Mouse (Mus musculus) kidney, postnatal 36 days (tissue): Measurements from ENCODE around the gene Chadl.
A peak's percentile ranks its signal among the peaks of the same experiment; 100 is the strongest.
"Not testable (repeated sequence)": the region's sequence is repeated elsewhere in the genome, so short reads cannot be mapped to it uniquely, and the experiment has no call there.

Source experiments
- DNase-seq, 2 experiments: peaks; one replicate each; pipeline ENCODE4 v3.0.0; 2021 to 2022; ENCODE audit warnings: mixed read lengths in 2 of 2

The Chadl gene

DNA sequence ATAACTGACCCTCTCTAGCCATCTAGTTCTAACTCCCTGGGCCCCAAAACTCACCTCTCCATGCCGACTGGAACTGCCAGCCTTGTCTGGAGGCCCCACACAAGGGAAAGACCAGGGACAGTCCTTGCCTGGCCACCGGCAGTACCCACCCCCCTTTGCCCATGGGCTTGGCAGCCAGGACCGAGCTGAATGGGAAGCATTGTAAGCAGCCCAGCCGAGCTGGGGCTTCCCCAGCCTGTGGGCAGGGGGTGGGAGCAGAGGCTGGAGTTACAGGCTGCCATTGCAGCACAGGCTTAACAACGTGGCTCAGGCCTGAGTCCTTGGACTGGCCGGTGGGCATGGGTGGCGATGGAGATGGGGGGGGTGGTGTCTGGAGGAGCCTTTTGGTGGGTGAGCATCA is at the start of gene Chadl:
Gene Chadl, minus strand, starts transcription at position 113 of the 400 bp plus-strand sequence.
- no peak for DNase-seq

DNA sequence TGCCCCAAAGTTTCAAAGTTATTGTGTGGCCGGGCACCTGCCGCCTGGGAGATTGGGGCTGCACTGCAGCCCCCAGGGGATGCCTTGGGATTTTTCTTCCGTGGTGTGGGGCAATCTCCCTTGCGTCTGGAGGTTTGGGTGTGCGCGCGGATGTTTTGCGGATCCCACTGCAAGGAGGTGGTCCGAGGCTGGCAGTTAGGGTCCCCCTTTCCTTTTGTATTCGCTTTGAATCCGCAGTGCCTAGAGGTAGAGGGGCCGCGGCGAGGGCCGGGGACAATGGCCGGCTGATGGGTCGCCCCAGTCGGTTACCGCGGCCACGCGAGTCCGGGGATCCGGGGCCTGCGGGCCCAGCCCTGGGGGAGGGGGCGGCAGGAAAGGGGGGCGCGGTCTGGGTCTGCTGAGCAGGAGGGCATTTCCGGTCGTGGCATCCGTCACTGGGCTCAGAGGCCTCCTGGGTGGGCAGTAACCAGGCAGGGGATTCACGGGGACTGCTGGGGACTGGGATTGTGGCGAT is 48.6 kb upstream of the Chadl start:
- peak; percentile 39 to 75 for DNase-seq

GRCm38 (mm10) chr15:81744992-81745600 is 48.0 kb upstream of the Chadl start, which contains the start of the genes Zc3h7b and Rangap1:
Zc3h7b (plus strand) TSS chr15:81745057.
Rangap1 (minus strand) TSS chr15:81745530.
- DNase-seq = peak; percentile 80 to 85

- not testable (repeated sequence) for DNase-seq
Observed at GRCm38 (mm10) chr15:81742368-81742767, 45.3 kb upstream of the Chadl start.

DNA sequence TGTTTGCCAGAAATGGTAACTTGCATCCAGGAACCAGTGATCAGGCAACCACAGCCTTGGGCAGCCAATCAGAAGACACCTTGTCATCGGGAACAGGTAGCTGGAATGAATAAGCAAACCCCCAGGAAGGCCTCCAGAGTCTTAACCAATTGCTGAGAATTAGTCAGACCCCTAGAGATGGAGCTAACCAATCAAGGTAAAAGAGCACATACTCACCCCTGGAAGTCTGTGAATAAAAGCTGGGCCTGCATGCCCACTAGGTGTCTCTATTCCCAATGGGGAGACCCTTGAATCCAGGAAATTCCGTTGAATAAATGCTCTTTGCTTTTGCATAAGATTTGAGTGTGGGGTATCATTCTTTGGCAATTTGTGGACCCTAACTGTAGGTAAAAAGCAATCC is 42.8 kb upstream of the Chadl start:
- peak; percentile 31 to 50 for DNase-seq

DNA sequence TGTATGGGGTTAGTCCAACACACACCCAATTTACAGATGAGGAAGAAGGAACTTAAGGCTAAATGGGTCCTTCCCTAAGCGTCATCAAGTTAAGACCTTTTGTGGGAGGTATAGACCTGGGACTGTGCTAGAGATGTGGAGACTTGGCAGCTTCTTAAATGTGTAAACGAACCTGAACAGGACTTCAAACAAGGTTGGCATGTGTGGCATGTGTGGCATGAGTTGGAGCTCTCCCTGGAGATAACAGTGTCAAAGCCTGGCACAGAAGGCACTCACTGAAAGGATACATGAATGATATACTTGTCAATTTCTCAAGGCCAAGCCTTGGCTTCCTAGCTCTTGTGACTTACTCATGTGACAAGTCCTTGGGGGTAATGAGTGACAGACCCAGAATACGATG is 42.2 kb upstream of the Chadl start:
- no peak for DNase-seq

- DNase-seq = no peak
Observed at GRCm38 (mm10) chr15:81735075-81735474, 38.0 kb upstream of the Chadl start.

- peak; percentile 97 to 99 for DNase-seq
Observed at GRCm38 (mm10) chr15:81729792-81730635, 32.9 kb upstream of the Chadl start.

- DNase-seq = peak; percentile 18 to 54
Observed at GRCm38 (mm10) chr15:81729241-81729791, 32.2 kb upstream of the Chadl start.

DNA sequence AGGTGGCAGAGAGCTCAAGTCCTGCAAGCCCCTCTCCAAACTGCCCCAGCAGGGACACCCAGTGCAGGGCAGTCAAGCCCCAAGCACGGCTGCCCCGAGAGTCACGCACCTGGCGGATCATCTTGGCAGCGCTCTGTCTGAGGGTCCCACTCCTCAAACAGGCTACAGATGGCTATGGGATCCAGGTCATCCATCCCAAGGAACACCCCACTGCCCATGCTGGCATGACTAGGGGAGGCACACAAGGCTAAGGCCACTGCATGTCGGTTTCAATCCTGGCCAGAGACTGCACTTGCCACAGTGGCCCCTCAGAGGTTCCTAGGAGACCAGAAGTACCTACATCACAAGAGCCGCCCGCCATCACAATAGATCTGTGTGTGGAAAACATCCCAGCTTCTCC is 28.9 kb upstream of the Chadl start:
- DNase-seq = no peak

- DNase-seq = no peak
Observed at GRCm38 (mm10) chr15:81723653-81724052, 26.6 kb upstream of the Chadl start.

- no peak for DNase-seq
Observed at GRCm38 (mm10) chr15:81722361-81722760, 25.3 kb upstream of the Chadl start.

GRCm38 (mm10) chr15:81719139-81719531 is 22.0 kb upstream of the Chadl start:
- no peak for DNase-seq

GRCm38 (mm10) chr15:81718336-81719138 is 21.4 kb upstream of the Chadl start:
- DNase-seq = no peak

DNA sequence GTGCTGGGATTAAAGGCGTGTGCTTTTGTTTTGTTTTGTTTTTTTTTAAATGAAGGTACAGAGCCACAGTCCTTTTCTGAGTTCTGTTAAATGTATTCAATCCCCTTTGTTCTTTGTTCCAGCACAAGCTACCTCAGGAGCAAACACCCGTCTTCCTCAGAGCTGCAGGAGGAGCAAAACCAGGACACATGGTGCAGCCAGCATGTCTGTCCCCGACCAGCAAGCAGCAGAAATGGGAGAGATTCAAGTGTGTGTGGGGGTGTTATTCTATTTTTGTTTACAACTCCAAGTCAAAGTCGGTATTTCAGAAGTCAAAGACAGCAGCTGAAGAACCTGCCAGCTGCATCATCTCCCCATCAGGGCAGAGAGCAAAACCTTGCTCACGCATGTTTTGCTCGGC is 16.7 kb upstream of the Chadl start:
- DNase-seq = no peak

DNA sequence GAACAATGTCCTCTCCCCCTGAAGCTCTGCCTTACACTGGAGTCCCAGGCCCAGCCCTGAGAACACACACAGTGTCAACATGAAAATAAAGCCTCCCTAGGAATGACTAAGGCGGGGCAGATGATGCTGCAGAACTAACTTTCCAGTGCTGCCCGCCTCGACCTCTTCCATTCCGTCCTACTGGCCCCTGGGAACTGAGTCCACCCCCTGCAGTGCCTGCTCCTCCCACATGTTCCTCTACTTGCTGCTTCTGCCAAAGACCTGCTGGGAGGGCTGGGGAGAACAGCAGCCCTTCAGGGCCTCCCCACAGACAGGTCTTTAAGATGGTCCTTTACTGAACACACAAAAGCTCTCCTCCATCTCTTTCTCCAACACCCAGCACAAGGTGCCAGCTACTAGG is 13.7 kb upstream of the Chadl start:
- DNase-seq = peak; percentile 38 to 51

DNA sequence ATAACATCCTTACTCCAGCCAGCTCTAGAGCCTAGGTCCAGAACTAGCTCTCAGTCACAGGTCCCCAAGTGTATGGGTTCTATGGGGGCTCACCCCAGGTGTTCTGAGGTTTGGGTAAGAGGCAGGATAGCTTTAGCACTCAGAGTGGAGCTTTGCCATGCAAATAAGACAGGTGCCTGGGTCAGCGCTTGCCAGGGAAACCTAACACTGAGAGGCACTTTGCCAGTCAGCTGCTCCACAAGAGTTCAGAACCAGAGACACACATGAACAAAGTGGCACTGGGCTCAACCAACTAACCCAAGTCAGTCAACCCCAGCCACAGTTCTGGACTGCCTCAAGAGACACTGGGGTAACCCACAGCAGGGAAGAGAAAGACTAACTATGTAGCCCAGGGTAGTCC is 12.6 kb upstream of the Chadl start:
- no peak for DNase-seq

GRCm38 (mm10) chr15:81708991-81709390 is 11.9 kb upstream of the Chadl start:
- no peak for DNase-seq

DNA sequence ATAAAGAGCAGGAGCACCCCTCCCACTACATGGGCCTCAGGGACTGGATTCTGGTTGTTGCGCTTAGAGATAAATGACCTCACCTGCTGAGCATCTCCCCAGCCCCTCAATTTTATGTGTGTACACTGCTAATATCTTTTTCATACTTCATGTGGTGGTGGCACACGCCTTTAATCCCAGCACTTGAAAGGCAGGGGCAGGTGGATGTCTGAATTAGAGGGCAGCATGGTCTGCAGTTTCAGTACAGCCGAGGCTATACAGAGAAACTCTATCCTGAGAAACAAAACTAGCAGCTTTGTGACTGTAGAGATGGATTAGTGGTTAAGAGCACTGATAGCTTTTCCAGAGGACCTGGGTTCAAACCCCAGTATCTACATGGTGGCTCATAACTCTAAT is 6.0 kb upstream of the Chadl start:
- no peak for DNase-seq

DNA sequence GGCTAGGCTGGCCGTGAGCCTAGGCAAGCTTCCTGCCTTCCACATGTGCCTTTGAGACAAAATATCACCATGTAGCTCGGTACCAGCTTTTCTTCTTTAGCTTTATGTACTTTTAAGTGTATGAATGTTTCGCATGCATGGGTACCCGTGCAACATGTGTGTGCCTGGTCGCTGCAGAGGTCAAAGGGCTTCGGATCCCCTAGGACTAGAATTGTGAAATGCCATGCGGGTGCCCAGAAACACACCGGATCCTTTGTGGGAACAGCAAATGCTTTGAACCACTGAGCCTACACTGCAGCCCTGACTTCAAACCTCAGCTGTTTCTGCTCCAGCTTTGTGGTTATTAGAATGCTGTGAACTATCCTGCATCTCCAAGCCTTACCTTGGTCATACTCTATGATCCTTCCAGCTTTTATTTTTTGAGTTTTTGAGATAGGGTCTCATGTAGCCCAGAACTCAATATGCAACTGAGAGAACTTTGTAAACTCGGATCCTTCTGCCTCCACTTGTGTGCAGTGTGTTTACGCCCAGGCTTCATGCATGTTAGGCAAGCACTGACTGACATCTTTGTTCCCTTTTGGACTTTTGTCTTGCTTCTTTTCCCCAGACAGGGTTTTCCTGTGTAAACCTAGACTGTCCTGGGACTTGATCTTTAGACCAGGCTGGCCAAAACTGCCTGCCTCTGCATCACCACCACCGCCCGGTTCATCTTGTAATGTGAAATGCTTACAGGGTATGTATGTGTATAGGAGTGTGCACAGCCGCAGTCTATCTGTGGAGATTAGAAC is 5.4 kb upstream of the Chadl start:
- peak in 1 of 2 experiments; percentile 20 for DNase-seq

DNA sequence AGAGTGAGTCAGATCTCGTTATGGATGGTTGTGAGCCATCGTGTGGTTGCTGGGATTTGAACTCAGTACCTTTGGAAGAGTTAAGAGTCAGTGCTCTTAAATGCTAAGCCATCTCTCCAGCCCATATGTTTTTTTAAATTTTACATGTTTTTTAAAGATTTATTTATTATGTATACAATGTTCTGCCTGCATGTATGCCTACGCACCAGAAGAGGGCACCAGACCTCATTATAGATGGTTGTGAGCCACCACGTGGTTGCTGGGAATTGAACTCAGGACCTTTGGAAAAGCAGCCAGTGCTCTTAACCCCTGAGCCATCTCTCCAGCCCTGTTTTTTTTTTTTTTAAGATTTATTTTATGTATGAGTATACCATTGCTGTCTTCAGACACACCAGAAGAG is 4.3 kb upstream of the Chadl start:
- not testable (repeated sequence) for DNase-seq

- peak; percentile 77 to 90 for DNase-seq
Observed at GRCm38 (mm10) chr15:81700601-81701000, 3.5 kb upstream of the Chadl start.
